Mouse (Mus musculus): ENCODE data around the gene Arap2.

The Arap2 gene

GRCm38 (mm10) chr5:62710955-62711354 lies 55.0 kb downstream of the Arap2 start:
- H3K36me3 ChIP-seq (ENCODE audit: control insufficient read depth, insufficient read depth, low read length, poor library complexity, severe bottlenecking) = peaks cover 1% of the 10 kb centered on the region
- no peak for DNase-seq (ENCODE audit: low read depth, low spot score)
- H3K27me3 ChIP-seq (ENCODE audit: control insufficient read depth, insufficient read depth, low read length, poor library complexity, severe bottlenecking) = no peaks in the 10 kb centered on the region

- no peaks in the 10 kb centered on the region for H3K27me3 ChIP-seq (ENCODE audit: control insufficient read depth, insufficient read depth, low read length, poor library complexity, severe bottlenecking)
- no peak for DNase-seq (ENCODE audit: low read depth, low spot score)
- H3K36me3 ChIP-seq (ENCODE audit: control insufficient read depth, insufficient read depth, low read length, poor library complexity, severe bottlenecking) = peaks cover 5% of the 10 kb centered on the region
Observed at GRCm38 (mm10) chr5:62706900-62707299, 59.1 kb downstream of the Arap2 start.

- Histone ChIP-seq H3K27me3 (ENCODE audit: control insufficient read depth, insufficient read depth, low read length, poor library complexity, severe bottlenecking) (no peaks in the 10 kb centered on the region), H3K36me3 (ENCODE audit: control insufficient read depth, insufficient read depth, low read length, poor library complexity, severe bottlenecking) (peaks cover 3% of the 10 kb centered on the region; the same call in 1 of the 2 replicates)
- DNase-seq (ENCODE audit: low read depth, low spot score) = no peak
Observed at GRCm38 (mm10) chr5:62689965-62690364, 76.0 kb downstream of the Arap2 start.

GRCm38 (mm10) chr5:62683751-62684150 lies 82.2 kb downstream of the Arap2 start:
- no peak for DNase-seq (ENCODE audit: low read depth, low spot score)
- Histone ChIP-seq H3K27me3 (ENCODE audit: control insufficient read depth, insufficient read depth, low read length, poor library complexity, severe bottlenecking) (no peaks in the 10 kb centered on the region), H3K36me3 (ENCODE audit: control insufficient read depth, insufficient read depth, low read length, poor library complexity, severe bottlenecking) (0 out of 2 replicates have a peak, but pooled peaks cover 1% of the 10 kb centered on the region)

- DNase-seq (ENCODE audit: low read depth, low spot score) = no peak
- Histone ChIP-seq H3K36me3 (ENCODE audit: control insufficient read depth, insufficient read depth, low read length, poor library complexity, severe bottlenecking) (no peaks in the 10 kb centered on the region), H3K27me3 (ENCODE audit: control insufficient read depth, insufficient read depth, low read length, poor library complexity, severe bottlenecking) (no peaks in the 10 kb centered on the region)
Observed at GRCm38 (mm10) chr5:62683207-62683606, 82.8 kb downstream of the Arap2 start.

- DNase-seq (ENCODE audit: low read depth, low spot score) = no peak
- H3K27me3 ChIP-seq (ENCODE audit: control insufficient read depth, insufficient read depth, low read length, poor library complexity, severe bottlenecking) = no peaks in the 10 kb centered on the region
- peaks cover 9% of the 10 kb centered on the region for H3K36me3 ChIP-seq (ENCODE audit: control insufficient read depth, insufficient read depth, low read length, poor library complexity, severe bottlenecking)
Observed at GRCm38 (mm10) chr5:62677390-62677789, 88.6 kb downstream of the Arap2 start.

GRCm38 (mm10) chr5:62672736-62673436 lies 93.1 kb downstream of the Arap2 start:
- no peak for DNase-seq (ENCODE audit: low read depth, low spot score)
- no peaks in the 10 kb centered on the region for H3K27me3 ChIP-seq (ENCODE audit: control insufficient read depth, insufficient read depth, low read length, poor library complexity, severe bottlenecking)
- peaks cover 18% of the 10 kb centered on the region for H3K36me3 ChIP-seq (ENCODE audit: control insufficient read depth, insufficient read depth, low read length, poor library complexity, severe bottlenecking)

- no peak for DNase-seq (ENCODE audit: low read depth, low spot score)
- H3K36me3 ChIP-seq (ENCODE audit: control insufficient read depth, insufficient read depth, low read length, poor library complexity, severe bottlenecking) = peaks cover 15% of the 10 kb centered on the region
- no peaks in the 10 kb centered on the region for H3K27me3 ChIP-seq (ENCODE audit: control insufficient read depth, insufficient read depth, low read length, poor library complexity, severe bottlenecking)
Observed at GRCm38 (mm10) chr5:62665329-62665728, 100.6 kb downstream of the Arap2 start.

GRCm38 (mm10) chr5:62664847-62665246 lies 101.1 kb downstream of the Arap2 start:
- Histone ChIP-seq H3K27me3 (ENCODE audit: control insufficient read depth, insufficient read depth, low read length, poor library complexity, severe bottlenecking) (no peaks in the 10 kb centered on the region), H3K36me3 (ENCODE audit: control insufficient read depth, insufficient read depth, low read length, poor library complexity, severe bottlenecking) (peaks cover 15% of the 10 kb centered on the region)
- DNase-seq (ENCODE audit: low read depth, low spot score) = no peak

- Histone ChIP-seq H3K36me3 (ENCODE audit: control insufficient read depth, insufficient read depth, low read length, poor library complexity, severe bottlenecking) (peaks cover 9% of the 10 kb centered on the region), H3K27me3 (ENCODE audit: control insufficient read depth, insufficient read depth, low read length, poor library complexity, severe bottlenecking) (no peaks in the 10 kb centered on the region)
- no peak for DNase-seq (ENCODE audit: low read depth, low spot score)
Observed at GRCm38 (mm10) chr5:62663206-62663605, 102.8 kb downstream of the Arap2 start.

GRCm38 (mm10) chr5:62653924-62654323 lies 112.0 kb downstream of the Arap2 start:
- no peak for DNase-seq (ENCODE audit: low read depth, low spot score)
- peaks cover 7% of the 10 kb centered on the region; the same call in 1 of the 2 replicates for H3K36me3 ChIP-seq (ENCODE audit: control insufficient read depth, insufficient read depth, low read length, poor library complexity, severe bottlenecking)
- H3K27me3 ChIP-seq (ENCODE audit: control insufficient read depth, insufficient read depth, low read length, poor library complexity, severe bottlenecking) = no peaks in the 10 kb centered on the region

GRCm38 (mm10) chr5:62642330-62642729 lies 123.6 kb downstream of the Arap2 start:
- no peaks in the 10 kb centered on the region for H3K27me3 ChIP-seq (ENCODE audit: control insufficient read depth, insufficient read depth, low read length, poor library complexity, severe bottlenecking)
- DNase-seq (ENCODE audit: low read depth, low spot score) = no peak
- H3K36me3 ChIP-seq (ENCODE audit: control insufficient read depth, insufficient read depth, low read length, poor library complexity, severe bottlenecking) = no peaks in the 10 kb centered on the region

- no peak for DNase-seq (ENCODE audit: low read depth, low spot score)
Observed at GRCm38 (mm10) chr5:62640501-62640900, 125.5 kb downstream of the Arap2 start.

GRCm38 (mm10) chr5:62636341-62636740 lies 129.6 kb downstream of the Arap2 start:
- peaks cover 8% of the 10 kb centered on the region; the same call in 1 of the 2 replicates for H3K36me3 ChIP-seq (ENCODE audit: control insufficient read depth, insufficient read depth, low read length, poor library complexity, severe bottlenecking)
- H3K27me3 ChIP-seq (ENCODE audit: control insufficient read depth, insufficient read depth, low read length, poor library complexity, severe bottlenecking) = no peaks in the 10 kb centered on the region
- DNase-seq (ENCODE audit: low read depth, low spot score) = no peak

More at GRCm38 (mm10) chr5:62640501-62640900, 125.5 kb downstream of the Arap2 start:
- Histone ChIP-seq H3K27me3 (ENCODE audit: control insufficient read depth, insufficient read depth, low read length, poor library complexity, severe bottlenecking) (no peaks in the 10 kb centered on the region), H3K36me3 (ENCODE audit: control insufficient read depth, insufficient read depth, low read length, poor library complexity, severe bottlenecking) (0 out of 2 replicates have a peak, but pooled peaks cover 2% of the 10 kb centered on the region)

GRCm38 (mm10) chr5:62628901-62629300 lies 137.1 kb downstream of the Arap2 start:
- H3K27me3 ChIP-seq (ENCODE audit: control insufficient read depth, insufficient read depth, low read length, poor library complexity, severe bottlenecking) = no peaks in the 10 kb centered on the region
- DNase-seq (ENCODE audit: low read depth, low spot score) = no peak
- 0 out of 2 replicates have a peak, but pooled peaks cover 5% of the 10 kb centered on the region for H3K36me3 ChIP-seq (ENCODE audit: control insufficient read depth, insufficient read depth, low read length, poor library complexity, severe bottlenecking)

Data from splenic B cell, adult 2 months (primary cell).